Mouse (Mus musculus) stomach, embryonic 15.5 days (tissue): ENCODE data around the gene Gm20388. TPM values are rescaled to one million over a fixed set of nuclear protein-coding genes. Genes with fewer than 3 reads are reported as not detected.

Experiments used
- ATAC-seq: fragments of 200-750 bp; cut with Nextera tagmentation; 2 replicates; pipeline ENCODE4 v1.8.0; 2017; ENCODE audit warnings: low read depth, moderate number of reproducible peaks, moderate TSS enrichment; ENCODE audit not compliant: insufficient read depth, low FRiP score
- H3K27ac ChIP-seq: fragments of 300-500 bp; sonication (generic); 2 replicates; pipeline ENCODE4 v1.5.1; 2015; ENCODE audit warnings: mild to moderate bottlenecking, inconsistent platforms
- H3K27me3 ChIP-seq: fragments of 300-500 bp; sonication (generic); replicated peaks from 2 replicates; pipeline ENCODE4 v1.6.1; 2015; ENCODE audit warnings: inconsistent platforms
- H3K36me3 ChIP-seq: fragments of 300-500 bp; sonication (generic); 2 replicates; pipeline ENCODE4 v1.6.1; 2015; ENCODE audit warnings: inconsistent platforms
- H3K4me1 ChIP-seq: fragments of 300-500 bp; sonication (generic); 2 replicates; pipeline ENCODE4 v1.6.1; 2015; ENCODE audit warnings: inconsistent platforms
- H3K4me2 ChIP-seq: fragments of 300-500 bp; sonication (generic); 2 replicates; pipeline ENCODE4 v1.6.1; 2015; ENCODE audit warnings: mild to moderate bottlenecking, inconsistent platforms
- H3K4me3 ChIP-seq: fragments of 300-500 bp; sonication (generic); replicated peaks from 2 replicates; pipeline ENCODE4 v1.5.1; 2015; ENCODE audit warnings: inconsistent platforms
- H3K9ac ChIP-seq: fragments of 300-500 bp; sonication (generic); 2 replicates; pipeline ENCODE4 v1.6.1; 2015; ENCODE audit warnings: inconsistent platforms
- H3K9me3 ChIP-seq: fragments of 300-500 bp; sonication (generic); 2 replicates; pipeline ENCODE4 v1.6.1; 2016; ENCODE audit warnings: inconsistent platforms
- WGBS: fragments of 180-500 bp; shearing (Covaris S2); methylation state at CpG from one replicate; pipeline ENCODE4 v1.1.7; 2015; 5-methylcytosine and 5-hydroxymethylcytosine counted together
- polyA plus RNA-seq: library from polyadenylated mRNA; unstranded; fragments of >200 nt; fragmentation: Nextera tagmentation; extraction: Ambion mirVana; gene quantifications from 2 replicates; pipeline ENCODE4 v1.2.1, GENCODE M21; 2015

Gene Gm20388
- polyA plus RNA-seq, 1 experiment from 2014 or later = not detected

DNA sequence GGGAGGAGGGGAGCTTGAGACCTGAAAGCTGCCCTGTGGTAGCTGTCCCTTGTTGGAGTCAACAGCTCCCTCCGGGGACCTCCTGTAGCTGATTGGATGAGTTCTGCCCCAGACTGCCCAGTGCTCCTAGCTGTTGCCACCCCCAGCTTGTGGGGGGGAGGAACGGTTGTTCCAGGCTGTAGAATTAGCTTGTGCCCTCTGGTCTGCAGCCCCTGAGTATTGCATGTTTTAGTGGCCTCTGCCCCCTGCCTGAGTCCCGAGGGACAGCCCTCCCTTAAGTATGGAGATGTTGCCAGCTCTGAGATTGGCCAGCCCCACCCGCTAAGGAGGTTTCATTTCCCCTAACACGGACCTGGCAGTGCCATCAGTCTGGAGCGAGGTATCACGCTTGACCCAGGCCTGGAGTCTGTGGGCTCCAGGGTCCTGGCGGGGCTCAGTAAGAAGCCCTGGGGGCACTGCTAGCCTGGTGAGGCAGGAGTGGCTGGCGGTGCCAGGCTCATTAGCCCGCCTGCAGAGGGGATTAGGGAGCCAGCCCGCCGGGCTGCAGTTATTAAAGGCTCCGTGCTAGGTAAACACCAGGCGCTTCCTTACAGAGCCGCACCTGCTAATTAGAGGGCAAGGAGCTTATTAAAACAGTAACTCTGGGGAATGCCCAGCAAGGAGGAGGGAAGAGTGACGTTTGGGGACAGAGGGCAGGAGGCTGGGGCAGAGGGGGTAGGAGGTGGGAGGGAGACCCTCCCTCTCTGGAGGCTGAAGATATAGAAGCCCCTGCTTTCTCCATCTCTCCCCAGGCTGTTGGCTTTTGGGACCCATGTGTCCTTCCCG is 424.8 kb downstream of the Gm20388 start:
- Histone ChIP-seq H3K9ac (no peak overlapping the region; the same call in 1 of the 2 replicates), H3K27me3 (no peaks in the 10 kb centered on the region), H3K36me3 (no peaks in the 10 kb centered on the region), H3K27ac (peak overlapping the region; percentile 72), H3K9me3 (no peaks in the 10 kb centered on the region), H3K4me3 (peak overlapping the region; percentile 10; the same call in 1 of the 2 replicates), H3K4me1 (peaks cover 29% of the 10 kb centered on the region), H3K4me2 (peak overlapping the region; percentile 53)
- WGBS = 14% methylated on average over 17 of the region's 17 CpGs
- peak; percentile 9; the same call in 1 of the 2 replicates for ATAC-seq

GRCm38 (mm10) chr8:120336087-120336380 is 425.4 kb downstream of the Gm20388 start:
- H3K4me2 ChIP-seq = peak overlapping the region; percentile 53
- H3K4me1 ChIP-seq = peaks cover 29% of the 10 kb centered on the region
- 0 out of 2 replicates have a peak, but pooled peaks have one; percentile 1 for ATAC-seq
- no peaks in the 10 kb centered on the region for H3K27me3 ChIP-seq
- no peaks in the 10 kb centered on the region for H3K36me3 ChIP-seq
- no peak overlapping the region for H3K9ac ChIP-seq
- peak overlapping the region; percentile 72; the same call in 1 of the 2 replicates for H3K27ac ChIP-seq
- no peaks in the 10 kb centered on the region for H3K9me3 ChIP-seq
- no peak overlapping the region for H3K4me3 ChIP-seq
- WGBS = 6% methylated on average over 9 of the region's 9 CpGs

GRCm38 (mm10) chr8:120336909-120337555 is 426.4 kb downstream of the Gm20388 start:
- Histone ChIP-seq H3K4me1 (peaks cover 26% of the 10 kb centered on the region), H3K4me3 (no peak overlapping the region), H3K27ac (no peak overlapping the region), H3K4me2 (no peak overlapping the region), H3K27me3 (no peaks in the 10 kb centered on the region), H3K9me3 (no peaks in the 10 kb centered on the region), H3K9ac (no peak overlapping the region), H3K36me3 (no peaks in the 10 kb centered on the region)
- ATAC-seq = no peak
- 62% methylated on average over 5 of the region's 5 CpGs for WGBS

DNA sequence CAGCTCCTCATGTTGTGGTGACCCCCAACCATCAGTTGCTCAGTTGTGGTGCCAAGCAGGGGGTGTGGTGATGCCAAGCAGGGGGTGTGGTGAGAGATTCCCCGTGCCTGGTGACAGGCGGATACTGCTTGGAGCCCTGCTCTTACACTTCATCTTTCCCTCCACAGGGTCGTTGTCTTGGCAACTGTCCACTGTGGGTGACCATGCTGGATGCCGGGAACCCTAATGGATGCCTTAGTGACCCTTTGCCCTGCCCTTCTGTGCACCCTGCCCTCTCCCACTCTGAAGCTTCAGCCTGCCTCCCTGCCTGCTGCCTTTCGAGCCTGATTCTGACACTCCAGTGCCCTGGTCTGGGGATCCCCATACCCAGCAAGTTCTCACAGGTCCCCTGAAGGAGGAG is 427.0 kb downstream of the Gm20388 start:
- peaks cover 24% of the 10 kb centered on the region for H3K4me1 ChIP-seq
- no peak overlapping the region for H3K9ac ChIP-seq
- H3K4me3 ChIP-seq = no peak overlapping the region
- no peak overlapping the region for H3K4me2 ChIP-seq
- no peak for ATAC-seq
- no peaks in the 10 kb centered on the region for H3K36me3 ChIP-seq
- H3K9me3 ChIP-seq = no peaks in the 10 kb centered on the region
- 60% methylated on average over 5 of the region's 5 CpGs for WGBS
- H3K27ac ChIP-seq = no peak overlapping the region
- no peaks in the 10 kb centered on the region for H3K27me3 ChIP-seq

DNA sequence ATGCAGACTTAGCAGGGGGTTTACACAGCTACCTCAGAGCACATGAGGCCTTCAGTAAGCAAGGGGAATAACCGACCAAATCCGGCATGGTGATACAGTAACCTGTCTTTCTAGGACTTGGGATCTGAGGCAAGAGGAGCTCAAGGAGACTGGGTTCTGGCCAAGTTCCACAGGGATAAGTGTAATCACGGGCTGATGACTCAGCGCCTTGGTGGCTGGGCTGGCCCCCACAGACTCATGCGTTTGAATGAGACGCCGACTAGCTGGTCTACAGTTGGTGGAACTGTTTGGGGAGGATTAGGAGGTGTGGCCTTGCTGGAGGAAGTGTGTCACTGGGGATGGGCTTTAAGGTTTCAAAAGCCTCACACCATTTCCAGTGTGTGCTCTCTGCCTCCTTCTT is 428.0 kb downstream of the Gm20388 start:
- Histone ChIP-seq H3K9ac (no peak overlapping the region), H3K4me1 (peaks cover 22% of the 10 kb centered on the region), H3K4me3 (no peak overlapping the region), H3K36me3 (no peaks in the 10 kb centered on the region), H3K9me3 (no peaks in the 10 kb centered on the region), H3K27me3 (no peaks in the 10 kb centered on the region), H3K4me2 (no peak overlapping the region), H3K27ac (no peak overlapping the region)
- no peak for ATAC-seq
- 80% methylated on average over 7 of the region's 7 CpGs for WGBS

DNA sequence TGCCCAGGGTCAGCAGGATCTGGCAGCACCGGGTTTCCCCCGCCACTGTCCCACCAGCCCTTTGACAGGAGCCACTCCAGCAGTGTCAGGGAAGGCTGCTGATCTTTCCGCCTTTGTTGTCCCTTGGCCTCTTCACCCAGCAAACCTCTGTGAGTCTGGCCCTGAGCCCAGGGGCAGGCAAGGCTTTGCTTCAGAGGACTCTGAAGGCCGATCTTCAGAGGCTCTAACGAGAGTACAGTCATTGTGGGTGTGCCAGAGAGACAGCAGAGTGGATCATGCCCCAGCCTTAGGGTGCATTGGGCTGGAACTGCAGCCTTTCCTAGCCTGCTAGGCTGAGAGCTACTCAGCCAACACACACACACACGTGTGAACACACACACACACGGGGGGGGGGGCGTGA is 429.1 kb downstream of the Gm20388 start:
- 57% methylated on average over 7 of the region's 8 CpGs for WGBS
- peaks cover 17% of the 10 kb centered on the region for H3K4me1 ChIP-seq
- ATAC-seq = no peak

DNA sequence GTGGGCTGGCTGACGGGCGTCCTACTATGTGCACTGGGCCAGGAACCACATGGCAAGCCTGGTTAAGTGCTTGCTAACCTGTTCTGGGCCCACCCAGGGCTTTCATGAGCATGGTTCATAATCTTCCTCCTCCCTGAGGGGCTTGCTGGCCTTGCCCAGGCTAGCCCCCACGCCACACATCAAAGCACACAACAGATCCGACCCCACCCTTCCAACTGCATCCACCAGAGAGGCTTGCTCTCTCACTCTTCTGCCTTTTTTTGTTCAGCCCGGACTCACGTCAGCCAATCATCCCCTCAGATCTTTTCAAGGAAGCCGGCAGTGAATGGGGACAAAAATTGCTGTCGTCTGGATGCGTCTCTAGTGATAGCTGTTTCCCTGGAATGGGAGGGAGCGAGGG is 430.5 kb downstream of the Gm20388 start:
- no peak for ATAC-seq
- Histone ChIP-seq H3K36me3 (no peaks in the 10 kb centered on the region), H3K4me1 (peaks cover 7% of the 10 kb centered on the region), H3K9me3 (no peaks in the 10 kb centered on the region), H3K4me3 (no peak overlapping the region), H3K9ac (no peak overlapping the region), H3K27ac (no peak overlapping the region), H3K27me3 (no peaks in the 10 kb centered on the region), H3K4me2 (no peak overlapping the region)
- WGBS = 81% methylated on average over 10 of the region's 10 CpGs

More for the DNA sequence above, 429.1 kb downstream of the Gm20388 start:
- Histone ChIP-seq H3K9me3 (no peaks in the 10 kb centered on the region), H3K27me3 (no peaks in the 10 kb centered on the region), H3K4me2 (no peak overlapping the region), H3K4me3 (no peak overlapping the region), H3K9ac (no peak overlapping the region), H3K27ac (no peak overlapping the region), H3K36me3 (no peaks in the 10 kb centered on the region)

- no peak overlapping the region for H3K27ac ChIP-seq
- H3K9me3 ChIP-seq = no peaks in the 10 kb centered on the region
- H3K27me3 ChIP-seq = no peaks in the 10 kb centered on the region
- peaks cover 11% of the 10 kb centered on the region; the same call in 1 of the 2 replicates for H3K4me1 ChIP-seq
- H3K4me2 ChIP-seq = no peak overlapping the region
- H3K9ac ChIP-seq = no peak overlapping the region
- WGBS = 70% methylated on average over 7 of the region's 7 CpGs
- no peak overlapping the region for H3K4me3 ChIP-seq
- no peaks in the 10 kb centered on the region for H3K36me3 ChIP-seq
- no peak for ATAC-seq
Observed at GRCm38 (mm10) chr8:120342847-120343548, 432.4 kb downstream of the Gm20388 start.

DNA sequence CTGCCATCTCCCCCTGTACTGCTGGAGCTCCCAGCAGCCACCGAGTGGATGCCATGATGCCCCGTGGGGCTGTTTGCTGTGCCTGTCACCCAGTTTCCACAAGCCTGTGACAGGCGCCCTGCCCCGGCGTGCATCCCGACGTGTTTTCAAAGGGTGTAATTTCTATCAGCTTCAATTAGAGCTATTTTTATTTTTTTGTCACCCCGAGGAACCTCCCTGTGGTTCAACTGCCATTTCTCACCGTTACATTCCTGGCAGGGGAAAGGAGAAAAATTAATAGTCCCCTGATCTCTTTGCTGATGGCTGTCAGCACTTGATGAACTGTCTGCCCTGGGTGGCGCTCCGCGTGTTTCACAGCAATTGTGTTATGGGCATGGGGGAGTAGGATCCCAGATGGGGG is 432.9 kb downstream of the Gm20388 start:
- Histone ChIP-seq H3K9ac (no peak overlapping the region), H3K9me3 (no peaks in the 10 kb centered on the region), H3K36me3 (no peaks in the 10 kb centered on the region), H3K27me3 (no peaks in the 10 kb centered on the region), H3K4me2 (no peak overlapping the region), H3K4me3 (no peak overlapping the region), H3K4me1 (peaks cover 14% of the 10 kb centered on the region; the same call in 1 of the 2 replicates), H3K27ac (no peak overlapping the region)
- no peak for ATAC-seq
- WGBS = 78% methylated on average over 12 of the region's 12 CpGs

DNA sequence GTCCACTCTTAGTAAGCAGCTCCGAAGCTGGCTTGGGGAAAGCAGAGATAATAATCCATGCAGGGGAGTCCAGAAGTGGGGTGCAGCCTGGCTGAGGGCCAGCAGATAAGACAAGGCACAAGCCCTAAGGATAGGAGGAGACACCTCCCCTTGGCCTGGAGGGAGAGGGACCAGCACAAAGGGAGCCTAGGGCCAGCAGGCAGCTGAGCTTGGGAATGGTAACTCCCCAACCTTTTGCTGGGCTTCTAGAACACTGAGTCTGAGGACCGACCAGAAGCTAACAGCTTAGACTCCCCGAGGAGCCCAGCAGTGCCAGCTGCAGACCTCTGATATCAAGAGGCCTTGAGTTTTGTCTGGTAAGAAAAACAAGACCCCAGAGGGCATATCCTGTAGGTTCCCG is 433.5 kb downstream of the Gm20388 start:
- peaks cover 14% of the 10 kb centered on the region; the same call in 1 of the 2 replicates for H3K4me1 ChIP-seq
- no peak overlapping the region for H3K9ac ChIP-seq
- H3K27ac ChIP-seq = no peak overlapping the region
- H3K9me3 ChIP-seq = no peaks in the 10 kb centered on the region
- no peaks in the 10 kb centered on the region for H3K36me3 ChIP-seq
- 38% methylated on average over 4 of the region's 4 CpGs for WGBS
- no peak for ATAC-seq
- H3K4me3 ChIP-seq = no peak overlapping the region
- H3K4me2 ChIP-seq = no peak overlapping the region
- H3K27me3 ChIP-seq = no peaks in the 10 kb centered on the region

DNA sequence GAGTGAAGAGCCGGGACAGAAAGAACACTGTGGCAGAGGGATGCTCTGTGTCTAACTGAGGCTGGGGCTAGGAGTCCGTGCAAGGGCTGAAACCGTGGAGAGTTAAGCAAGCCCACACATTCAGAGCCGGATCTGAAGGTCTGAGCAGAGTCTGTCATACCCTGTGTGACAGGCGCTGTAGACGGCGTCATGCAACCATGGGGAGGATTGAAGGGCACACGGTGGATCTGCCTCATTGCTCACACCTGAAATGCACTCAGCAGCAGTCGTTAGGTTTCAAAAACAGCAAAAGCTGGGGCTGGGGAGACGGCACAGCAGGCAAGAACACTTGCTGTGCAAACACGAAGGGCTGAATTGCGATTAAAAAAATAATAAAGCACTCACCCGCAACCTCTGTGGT is 433.9 kb downstream of the Gm20388 start:
- WGBS = 52% methylated on average over 13 of the region's 13 CpGs
- Histone ChIP-seq H3K27me3 (no peaks in the 10 kb centered on the region), H3K4me2 (no peak overlapping the region), H3K4me3 (no peak overlapping the region), H3K36me3 (no peaks in the 10 kb centered on the region), H3K4me1 (peaks cover 14% of the 10 kb centered on the region; the same call in 1 of the 2 replicates), H3K27ac (no peak overlapping the region), H3K9me3 (no peaks in the 10 kb centered on the region), H3K9ac (no peak overlapping the region)
- ATAC-seq = no peak
